Mouse (Mus musculus) kidney, embryonic 15.5 days (tissue): ENCODE measurements around the gene Mterf4. TPM values are rescaled to one million over a fixed set of nuclear protein-coding genes. Genes with fewer than 3 reads are reported as not detected.

Experiments
- ATAC-seq: fragments of 200-750 bp; cut with Nextera tagmentation; replicated peaks from 2 replicates; pipeline ENCODE4 v1.8.0; 2017; ENCODE audit warnings: moderate TSS enrichment; ENCODE audit not compliant: low FRiP score
- H3K27ac ChIP-seq: fragments of 300-500 bp; sonication (generic); 2 replicates; pipeline ENCODE4 v1.5.1; 2015; ENCODE audit warnings: mild to moderate bottlenecking, inconsistent platforms
- H3K27me3 ChIP-seq: fragments of 300-500 bp; sonication (generic); 2 replicates; pipeline ENCODE4 v1.6.1; 2015; ENCODE audit warnings: inconsistent platforms
- H3K36me3 ChIP-seq: fragments of 300-500 bp; sonication (generic); 2 replicates; pipeline ENCODE4 v1.6.1; 2015; ENCODE audit warnings: inconsistent platforms
- H3K4me1 ChIP-seq: fragments of 300-500 bp; sonication (generic); 2 replicates; pipeline ENCODE4 v1.6.1; 2015; ENCODE audit warnings: inconsistent platforms
- H3K4me2 ChIP-seq: fragments of 300-500 bp; sonication (generic); 2 replicates; pipeline ENCODE4 v1.6.1; 2015; ENCODE audit warnings: moderate library complexity, mild to moderate bottlenecking, inconsistent platforms
- H3K4me3 ChIP-seq: fragments of 300-500 bp; sonication (generic); replicated peaks from 2 replicates; pipeline ENCODE4 v1.5.1; 2015; ENCODE audit warnings: mild to moderate bottlenecking, inconsistent platforms
- H3K9ac ChIP-seq: fragments of 300-500 bp; sonication (generic); 2 replicates; pipeline ENCODE4 v1.6.1; 2015; ENCODE audit warnings: mild to moderate bottlenecking, inconsistent platforms
- H3K9me3 ChIP-seq: fragments of 300-500 bp; sonication (generic); replicated peaks from 2 replicates; pipeline ENCODE4 v1.6.1; 2016; ENCODE audit warnings: inconsistent platforms
- WGBS: fragments of 180-500 bp; shearing (Covaris S2); methylation state at CpG from one replicate; pipeline ENCODE4 v1.1.7; 2015; ENCODE audit warnings: mixed read lengths; 5-methylcytosine and 5-hydroxymethylcytosine counted together
- microRNA-seq: library from miRNA; unstranded; fragments of <30 nt; microRNA quantifications from one replicate; pipeline ENCODE4, GENCODE M21; 2016
- polyA plus RNA-seq: library from polyadenylated mRNA; unstranded; fragments of >200 nt; fragmentation: Nextera tagmentation; extraction: Ambion mirVana; gene quantifications from 2 replicates; pipeline ENCODE4 v1.2.1, GENCODE M21; 2015

The Mterf4 gene
- polyA plus RNA-seq, 1 experiment from 2014 or later: 36.5 TPM

- Histone ChIP-seq H3K27me3 (no peaks in the 10 kb centered on the region), H3K27ac (no peak overlapping the region), H3K9ac (no peak overlapping the region), H3K4me1 (0 out of 2 replicates have a peak, but pooled peaks cover 9% of the 10 kb centered on the region), H3K4me3 (no peak overlapping the region), H3K36me3 (no peaks in the 10 kb centered on the region; the same call in 1 of the 2 replicates), H3K4me2 (no peak overlapping the region), H3K9me3 (no peaks in the 10 kb centered on the region)
- 92% methylated on average over 7 of the region's 7 CpGs for WGBS
- ATAC-seq: no peak
These were observed 50.0 kb downstream of the Mterf4 start for GRCm38 (mm10) chr1:93255761-93256160.

DNA sequence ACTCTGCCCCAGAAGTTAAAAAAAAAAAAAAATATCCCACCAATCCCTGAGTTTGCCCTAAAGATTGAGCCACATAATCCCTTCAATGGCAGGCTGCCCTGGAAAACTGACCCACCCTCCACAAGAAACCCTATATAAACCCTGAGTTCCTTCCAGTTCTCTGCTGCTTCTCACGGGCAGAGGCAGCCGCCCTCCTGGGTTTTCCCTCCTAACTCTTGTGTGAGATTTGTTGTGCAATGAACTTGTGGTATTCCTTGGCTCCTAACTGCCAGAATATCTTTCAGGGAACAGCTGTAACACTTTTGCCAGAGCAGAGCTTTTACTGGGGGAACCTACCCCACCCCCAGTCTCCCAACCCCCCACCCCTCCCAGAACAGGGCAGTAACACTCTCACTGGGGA is 53.1 kb downstream of the Mterf4 start:
- no peaks in the 10 kb centered on the region for H3K36me3 ChIP-seq
- H3K9ac ChIP-seq: no peak overlapping the region
- 27% methylated on average over 2 of the region's 2 CpGs for WGBS
- H3K27me3 ChIP-seq: no peaks in the 10 kb centered on the region
- H3K4me3 ChIP-seq: no peak overlapping the region
- H3K9me3 ChIP-seq: no peaks in the 10 kb centered on the region
- 0 out of 2 replicates have a peak, but pooled peaks cover 9% of the 10 kb centered on the region for H3K4me1 ChIP-seq
- no peak overlapping the region for H3K4me2 ChIP-seq
- no peak overlapping the region for H3K27ac ChIP-seq
- ATAC-seq: no peak

Small RNAs within 50 kb of the gene (microRNA-seq; reads per million reads assigned to microRNA genes)
- not detected for gene Mir6345
- gene Mir6901: 1.2 reads per million
- gene Mir6902: not detected

Other genes starting within 250 kb of the Mterf4 start
- 7.0 and 10.0 TPM in 2 replicates for gene Kif1a, start 204.0 kb downstream of the Mterf4 start, polyA plus RNA-seq
- gene Agxt, start 170.7 kb downstream of the Mterf4 start, polyA plus RNA-seq: 0.38 TPM in 1 of 2 replicates, not detected in the other
- gene 2310007B03Rik, start 145.0 kb downstream of the Mterf4 start, polyA plus RNA-seq: 1.2 and 1.4 TPM in 2 replicates
- gene Crocc2, start 137.2 kb downstream of the Mterf4 start, polyA plus RNA-seq: 0.19 and 0.25 TPM in 2 replicates
- gene Sned1, start 70.1 kb downstream of the Mterf4 start, polyA plus RNA-seq: 11.1 and 14.7 TPM in 2 replicates
- gene Ppp1r7, start 36.9 kb upstream of the Mterf4 start, polyA plus RNA-seq: 62.5 and 68.0 TPM in 2 replicates
- gene Pask, start 37.6 kb upstream of the Mterf4 start, polyA plus RNA-seq: 15.9 and 17.4 TPM in 2 replicates
- 0.35 and 0.44 TPM in 2 replicates for gene Ano7, start 68.0 kb upstream of the Mterf4 start, polyA plus RNA-seq
- 154 and 158 TPM in 2 replicates for gene Hdlbp, start 172.9 kb upstream of the Mterf4 start, polyA plus RNA-seq
- gene Farp2, start 206.2 kb upstream of the Mterf4 start, polyA plus RNA-seq: 7.9 and 9.2 TPM in 2 replicates